Mouse (Mus musculus): Measurements from ENCODE around the gene Ocln. TPM values are rescaled to one million over a fixed set of nuclear protein-coding genes. Genes with fewer than 3 reads are reported as not detected.
A peak's percentile ranks its signal among the peaks of the same experiment; 100 is the strongest.

Gene Ocln
- polyA plus RNA-seq, 1 experiment from 2014 or later, result 6.5 TPM

DNA sequence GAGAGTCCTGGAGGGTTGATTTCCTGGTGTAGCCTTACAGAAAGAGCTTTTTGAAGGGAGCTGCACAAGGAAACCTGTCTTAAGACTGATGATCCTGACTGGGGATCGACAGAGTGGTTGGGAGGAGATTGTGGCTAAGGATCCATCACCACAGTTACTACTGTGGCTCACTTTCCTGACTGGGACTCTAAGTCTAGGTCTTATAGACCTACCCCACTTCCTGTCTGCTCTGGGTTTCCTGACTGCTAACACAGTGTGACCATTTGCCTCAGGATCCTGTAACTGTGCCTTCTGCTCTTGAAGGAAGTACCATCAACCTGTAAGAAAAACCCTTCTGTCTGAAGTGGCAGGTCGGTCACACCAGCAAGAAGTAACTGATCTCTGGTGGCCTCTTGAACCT lies 18.2 kb upstream of the Ocln start:
- Histone ChIP-seq H3K27me3 (replicated peaks; ENCODE audit: low read depth, poor library complexity, severe bottlenecking) (no peaks in the 10 kb centered on the region), H3K4me1 (no peaks in the 10 kb centered on the region), H3K9me3 (no peaks in the 10 kb centered on the region), H3K4me3 (no peak overlapping the region), H3K36me3 (replicated peaks) (no peaks in the 10 kb centered on the region), H3K27ac (replicated peaks) (no peak overlapping the region)
- no peak for DNase-seq (ENCODE audit: low spot score)
- 78% methylated on average over 2 of the region's 2 CpGs for WGBS

- H3K4me3 ChIP-seq, result no peak overlapping the region
- H3K27me3 ChIP-seq (replicated peaks; ENCODE audit: low read depth, poor library complexity, severe bottlenecking), result no peaks in the 10 kb centered on the region
- no peaks in the 10 kb centered on the region for H3K4me1 ChIP-seq
- H3K36me3 ChIP-seq (replicated peaks), result no peaks in the 10 kb centered on the region
- no peak for DNase-seq (ENCODE audit: low spot score)
- no peak overlapping the region for H3K27ac ChIP-seq (replicated peaks)
- H3K9me3 ChIP-seq, result no peaks in the 10 kb centered on the region
- 91% methylated on average over 1 of the region's 1 CpGs for WGBS
Observed at GRCm38 (mm10) chr13:100568359-100568758, 15.8 kb upstream of the Ocln start.

DNA sequence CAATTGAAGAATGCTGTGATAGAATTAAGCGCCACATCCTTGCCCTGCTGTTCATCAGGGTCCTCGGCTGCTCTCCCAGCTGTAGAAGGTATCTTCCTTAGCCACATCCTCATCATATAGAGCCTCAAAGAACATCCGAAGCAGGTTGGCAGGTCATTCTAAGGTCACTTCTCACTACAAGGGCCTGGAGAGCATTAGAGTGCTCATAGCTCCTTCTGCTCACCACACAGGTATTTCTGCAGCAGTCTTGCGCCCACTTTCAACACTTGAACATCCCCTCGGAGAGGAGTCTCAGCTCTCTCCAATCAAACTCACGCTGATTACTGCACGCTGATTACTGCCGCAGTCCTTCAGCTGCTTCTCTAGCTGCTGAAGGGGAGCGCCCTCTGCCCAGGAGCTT lies 6.9 kb upstream of the Ocln start:
- DNase-seq (ENCODE audit: low spot score), result no peak
- Histone ChIP-seq H3K27ac (replicated peaks) (no peak overlapping the region), H3K4me3 (no peak overlapping the region), H3K4me1 (no peaks in the 10 kb centered on the region), H3K27me3 (replicated peaks; ENCODE audit: low read depth, poor library complexity, severe bottlenecking) (peaks cover 8% of the 10 kb centered on the region), H3K9me3 (no peaks in the 10 kb centered on the region), H3K36me3 (replicated peaks) (no peaks in the 10 kb centered on the region)
- 83% methylated on average over 9 of the region's 9 CpGs for WGBS

GRCm38 (mm10) chr13:100557011-100557410 lies 4.5 kb upstream of the Ocln start:
- Histone ChIP-seq H3K27me3 (replicated peaks; ENCODE audit: low read depth, poor library complexity, severe bottlenecking) (peaks cover 33% of the 10 kb centered on the region), H3K9me3 (no peaks in the 10 kb centered on the region), H3K4me1 (peaks cover 11% of the 10 kb centered on the region), H3K4me3 (no peak overlapping the region), H3K36me3 (replicated peaks) (no peaks in the 10 kb centered on the region), H3K27ac (replicated peaks) (no peak overlapping the region)
- WGBS, result 75% methylated on average over 4 of the region's 4 CpGs
- no peak for DNase-seq (ENCODE audit: low spot score)

GRCm38 (mm10) chr13:100553042-100553437 lies 522 bp upstream of the Ocln start:
- Histone ChIP-seq H3K27ac (replicated peaks) (no peak overlapping the region), H3K4me1 (peaks cover 20% of the 10 kb centered on the region), H3K27me3 (replicated peaks; ENCODE audit: low read depth, poor library complexity, severe bottlenecking) (peaks cover 60% of the 10 kb centered on the region), H3K4me3 (peak overlapping the region; percentile 74), H3K9me3 (no peaks in the 10 kb centered on the region), H3K36me3 (replicated peaks) (no peaks in the 10 kb centered on the region)
- 4% methylated on average over 12 of the region's 12 CpGs for WGBS
- no peak for DNase-seq (ENCODE audit: low spot score)

DNA sequence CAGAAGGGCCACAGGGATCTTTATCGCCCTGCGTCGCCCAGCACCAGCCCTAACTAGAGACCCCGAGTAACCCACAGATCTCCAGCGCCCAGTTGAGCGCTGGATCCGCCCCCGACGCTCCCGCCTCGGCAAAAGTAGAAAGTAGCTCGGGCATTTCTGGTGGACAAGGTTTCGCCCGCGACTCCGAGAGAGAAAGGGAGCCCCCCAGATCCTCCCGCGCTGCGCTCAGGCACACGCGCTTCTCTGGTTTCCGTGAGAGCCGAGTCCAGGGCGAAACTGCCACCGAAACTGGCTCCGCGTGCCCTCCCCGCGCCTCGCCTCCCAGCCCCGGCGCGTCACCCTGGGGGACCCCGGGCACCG lies 529 bp downstream of the Ocln start:
- H3K27ac ChIP-seq (replicated peaks), result peak overlapping the region; percentile 49
- no peaks in the 10 kb centered on the region for H3K9me3 ChIP-seq
- H3K27me3 ChIP-seq (replicated peaks; ENCODE audit: low read depth, poor library complexity, severe bottlenecking), result peaks cover 60% of the 10 kb centered on the region
- under 1% methylated on average over 35 of the region's 35 CpGs for WGBS
- H3K4me3 ChIP-seq, result peak overlapping the region; percentile 74
- peaks cover 20% of the 10 kb centered on the region for H3K4me1 ChIP-seq
- DNase-seq (ENCODE audit: low spot score), result no peak
- no peaks in the 10 kb centered on the region for H3K36me3 ChIP-seq (replicated peaks)

DNA sequence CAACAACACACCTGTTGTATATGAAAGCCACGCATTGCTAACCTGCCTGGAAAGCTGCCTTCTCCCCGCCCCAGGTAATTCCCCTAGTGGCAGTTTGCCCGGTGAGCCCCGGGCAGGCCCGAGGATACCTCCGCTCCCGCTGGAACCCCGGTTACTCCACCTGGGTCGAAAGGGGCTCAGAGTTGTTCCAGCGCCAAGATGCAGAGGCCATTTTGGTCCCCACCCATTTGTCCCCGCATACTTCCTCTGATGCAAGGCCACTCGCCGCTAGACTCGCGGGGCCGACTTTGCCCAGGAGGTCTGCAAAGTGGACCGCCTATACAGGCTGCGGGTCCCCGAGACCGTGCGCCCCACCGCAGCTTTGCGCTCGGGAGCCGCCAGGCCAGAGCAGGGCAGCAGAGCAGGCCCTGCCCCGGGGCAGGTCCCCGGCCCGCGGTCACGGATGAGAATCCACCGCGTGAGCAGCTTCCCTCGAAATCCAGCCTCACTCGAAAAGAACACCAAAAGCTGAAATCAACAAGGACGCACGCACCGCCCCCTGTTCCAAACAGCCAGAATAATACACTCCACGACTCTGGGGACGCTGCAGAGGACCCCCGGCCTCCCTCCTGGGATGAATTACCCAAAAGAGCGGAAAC lies 1.0 kb downstream of the Ocln start:
- DNase-seq (ENCODE audit: low spot score), result peak; percentile 48
- WGBS, result under 1% methylated on average over 41 of the region's 41 CpGs
- H3K27me3 ChIP-seq (replicated peaks; ENCODE audit: low read depth, poor library complexity, severe bottlenecking), result peaks cover 60% of the 10 kb centered on the region
- peak overlapping the region; percentile 74 for H3K4me3 ChIP-seq
- H3K4me1 ChIP-seq, result peaks cover 20% of the 10 kb centered on the region
- H3K36me3 ChIP-seq (replicated peaks), result no peaks in the 10 kb centered on the region
- peak overlapping the region; percentile 49 for H3K27ac ChIP-seq (replicated peaks)
- H3K9me3 ChIP-seq, result no peaks in the 10 kb centered on the region

DNA sequence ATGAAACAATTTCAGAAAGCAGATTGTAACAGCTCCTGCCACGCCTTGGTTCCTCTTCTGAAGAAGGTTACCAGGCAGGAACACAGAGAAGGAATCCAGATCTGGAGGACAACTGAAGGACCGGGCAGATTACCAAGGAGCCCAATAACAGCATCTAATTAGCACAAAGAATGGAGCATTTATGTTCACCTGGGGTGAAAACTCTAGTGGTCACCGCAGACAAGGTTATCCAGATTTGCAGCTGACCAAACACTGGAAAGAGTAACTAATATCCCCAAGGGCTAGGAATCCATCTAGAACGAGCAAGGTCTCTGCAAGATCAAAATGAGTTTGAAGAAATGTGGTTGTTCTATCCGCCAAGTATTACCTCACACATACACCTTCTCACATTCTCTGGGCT lies 5.2 kb downstream of the Ocln start:
- peaks cover 30% of the 10 kb centered on the region for H3K27me3 ChIP-seq (replicated peaks; ENCODE audit: low read depth, poor library complexity, severe bottlenecking)
- 80% methylated on average over 5 of the region's 5 CpGs for WGBS
- H3K4me1 ChIP-seq, result peaks cover 17% of the 10 kb centered on the region
- no peaks in the 10 kb centered on the region for H3K36me3 ChIP-seq (replicated peaks)
- no peak for DNase-seq (ENCODE audit: low spot score)
- no peaks in the 10 kb centered on the region for H3K9me3 ChIP-seq
- H3K27ac ChIP-seq (replicated peaks), result no peak overlapping the region
- H3K4me3 ChIP-seq, result no peak overlapping the region

DNA sequence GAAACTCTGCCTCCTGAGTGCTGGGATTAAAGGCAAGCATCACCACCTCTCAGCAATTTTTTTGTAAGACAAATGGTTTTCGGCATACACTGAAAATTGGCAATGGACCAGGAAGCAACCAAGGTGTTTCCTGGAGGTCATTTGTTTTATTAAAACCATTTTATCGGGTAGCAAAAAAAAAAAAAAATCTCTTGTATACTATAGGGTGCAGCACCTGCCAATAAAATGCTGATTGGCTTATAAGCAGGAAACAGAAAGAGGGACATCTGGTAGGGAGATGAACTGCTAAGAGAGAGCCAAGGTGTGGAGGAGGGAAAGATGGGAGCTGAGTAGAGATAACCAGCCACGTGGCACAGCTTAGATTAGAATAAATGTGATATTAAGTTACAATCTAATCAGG lies 7.0 kb downstream of the Ocln start:
- Histone ChIP-seq H3K9me3 (no peaks in the 10 kb centered on the region), H3K27me3 (replicated peaks; ENCODE audit: low read depth, poor library complexity, severe bottlenecking) (peaks cover 13% of the 10 kb centered on the region), H3K4me3 (no peak overlapping the region), H3K4me1 (peaks cover 5% of the 10 kb centered on the region; the same call in 1 of the 2 replicates), H3K36me3 (replicated peaks) (no peaks in the 10 kb centered on the region), H3K27ac (replicated peaks) (no peak overlapping the region)
- no peak for DNase-seq (ENCODE audit: low spot score)
- 86% methylated on average over 3 of the region's 3 CpGs for whole genome bisulfite sequencing

DNA sequence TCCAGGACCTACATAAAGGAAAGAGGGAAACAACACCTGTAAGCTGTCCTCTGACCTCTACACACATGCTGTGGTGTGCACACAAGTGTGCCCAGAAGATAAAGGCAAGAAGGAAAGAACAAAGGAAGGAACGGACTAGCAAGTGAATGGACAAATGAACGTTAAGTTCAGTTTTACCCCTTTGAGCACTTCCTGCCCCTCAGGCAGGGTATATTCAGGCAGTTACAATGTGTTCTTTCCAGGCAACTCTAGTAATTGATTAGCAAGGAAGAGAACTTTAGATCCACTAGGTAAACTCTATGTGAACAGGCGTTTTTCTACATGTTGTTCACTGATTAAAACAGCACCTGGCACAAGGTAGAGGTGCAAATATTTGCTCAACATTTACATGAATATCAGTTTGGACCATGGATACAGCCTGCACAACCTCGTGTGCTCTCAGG lies 8.3 kb downstream of the Ocln start:
- H3K4me1 ChIP-seq, result peaks cover 5% of the 10 kb centered on the region; the same call in 1 of the 2 replicates
- H3K4me3 ChIP-seq, result no peak overlapping the region
- WGBS, result 69% methylated on average over 4 of the region's 4 CpGs
- no peaks in the 10 kb centered on the region for H3K9me3 ChIP-seq
- H3K36me3 ChIP-seq (replicated peaks), result no peaks in the 10 kb centered on the region
- no peaks in the 10 kb centered on the region for H3K27me3 ChIP-seq (replicated peaks; ENCODE audit: low read depth, poor library complexity, severe bottlenecking)
- no peak overlapping the region for H3K27ac ChIP-seq (replicated peaks)
- DNase-seq (ENCODE audit: low spot score), result no peak

GRCm38 (mm10) chr13:100543011-100543767 lies 9.3 kb downstream of the Ocln start:
- DNase-seq (ENCODE audit: low spot score), result no peak
- H3K27ac ChIP-seq (replicated peaks), result no peak overlapping the region
- 79% methylated on average over 10 of the region's 10 CpGs for WGBS
- H3K4me3 ChIP-seq, result no peak overlapping the region
- H3K4me1 ChIP-seq, result peaks cover 5% of the 10 kb centered on the region; the same call in 1 of the 2 replicates
- H3K36me3 ChIP-seq (replicated peaks), result no peaks in the 10 kb centered on the region
- H3K27me3 ChIP-seq (replicated peaks; ENCODE audit: low read depth, poor library complexity, severe bottlenecking), result no peaks in the 10 kb centered on the region
- H3K9me3 ChIP-seq, result no peaks in the 10 kb centered on the region

DNA sequence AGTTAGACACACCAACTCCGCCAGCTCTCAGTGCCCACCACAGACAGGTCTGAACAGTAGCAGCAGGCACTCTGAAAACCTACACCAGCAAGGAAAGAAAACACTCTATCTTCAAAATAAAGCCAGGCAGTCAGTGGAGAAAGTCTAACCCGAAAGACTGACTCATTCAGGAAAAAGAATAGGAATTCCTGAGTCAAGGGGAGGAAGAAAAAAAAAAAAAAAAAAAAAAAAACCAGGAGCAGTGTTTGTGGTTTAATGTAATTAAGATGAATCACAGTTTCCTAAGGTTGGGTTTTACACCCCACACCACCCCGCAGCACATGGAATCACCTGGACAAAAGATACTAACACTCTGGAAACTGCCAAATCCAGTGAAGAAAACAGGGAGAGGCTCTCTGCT lies 16.4 kb downstream of the Ocln start:
- Histone ChIP-seq H3K4me3 (no peak overlapping the region), H3K9me3 (no peaks in the 10 kb centered on the region), H3K4me1 (no peaks in the 10 kb centered on the region), H3K27ac (replicated peaks) (no peak overlapping the region), H3K27me3 (replicated peaks; ENCODE audit: low read depth, poor library complexity, severe bottlenecking) (no peaks in the 10 kb centered on the region), H3K36me3 (replicated peaks) (no peaks in the 10 kb centered on the region)
- WGBS, result 81% methylated on average over 3 of the region's 3 CpGs
- no peak for DNase-seq (ENCODE audit: low spot score)

DNA sequence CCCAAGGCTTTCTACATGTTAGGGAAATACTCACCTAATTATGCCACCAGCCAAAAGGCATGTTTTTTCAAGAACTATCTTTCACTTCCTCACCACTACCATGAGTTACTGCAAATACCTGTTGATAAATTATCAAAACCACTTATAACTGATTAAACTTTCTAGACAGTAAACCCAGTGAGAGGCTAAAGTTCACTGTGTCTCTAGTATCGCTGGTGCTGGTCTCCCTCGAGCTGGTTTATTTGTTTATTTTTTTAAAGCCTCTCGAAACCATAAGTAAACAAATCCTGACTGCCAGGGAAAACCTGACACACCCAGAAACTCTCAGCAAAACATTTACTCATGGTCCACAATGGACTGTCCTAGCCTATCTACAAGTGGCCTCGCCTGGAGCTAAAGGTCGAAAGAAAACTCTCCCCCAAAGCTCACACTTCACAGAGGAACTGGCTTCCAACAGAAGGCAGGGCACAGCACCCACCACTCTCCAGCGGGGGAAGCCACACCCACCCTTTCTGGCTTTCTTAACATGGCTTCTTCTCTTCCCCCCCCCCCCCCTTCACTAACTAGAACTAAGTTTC lies 19.6 kb downstream of the Ocln start:
- 62% methylated on average over 6 of the region's 6 CpGs for WGBS
- Histone ChIP-seq H3K36me3 (replicated peaks) (0 out of 2 replicates have a peak, but pooled peaks cover 2% of the 10 kb centered on the region), H3K4me1 (no peaks in the 10 kb centered on the region), H3K9me3 (peaks cover 2% of the 10 kb centered on the region; the same call in 1 of the 2 replicates), H3K27ac (replicated peaks) (no peak overlapping the region), H3K4me3 (no peak overlapping the region), H3K27me3 (replicated peaks; ENCODE audit: low read depth, poor library complexity, severe bottlenecking) (no peaks in the 10 kb centered on the region)
- DNase-seq (ENCODE audit: low spot score), result no peak

Measured in embryonic facial prominence, embryonic 10.5 days (tissue).